Mouse (Mus musculus) stomach, postnatal 0 days (tissue): ENCODE measurements at regions not wholly inside any gene's neighbourhood (a gene's known extent, or its start where the extent isn't known, plus 50 kb on each side); places are given as distances from the start of the nearest gene placed in this dataset.

Source experiments
- CTCF ChIP-seq: IDR thresholded peaks from 2 replicates; pipeline ENCODE4 v1.5.1; 2016; ENCODE audit warnings: antibody characterized with exemption, low read depth, mild to moderate bottlenecking, moderate library complexity
- EP300 ChIP-seq: optimal IDR thresholded peaks from 2 replicates; pipeline ENCODE3; 2016; ENCODE audit warnings: antibody characterized with exemption

- peak; percentile 36 for TF ChIP-seq CTCF
- TF ChIP-seq EP300, result no peak
Observed at GRCm38 (mm10) chr6:99887904-99888303, 161.7 kb upstream of the Prok2 start.
